Mouse (Mus musculus) myocyte (in vitro differentiated cells): ENCODE data around the gene Gbp5.

Experiments
- E2F4 ChIP-seq: IDR thresholded peaks from one replicate; pipeline ENCODE4 v1.6.1; 2011; ENCODE audit warnings: mild to moderate bottlenecking, control low read depth, moderate library complexity; ENCODE audit not compliant: insufficient read depth
- TCF12 ChIP-seq: IDR thresholded peaks from one replicate; pipeline ENCODE4 v1.6.1; 2011; ENCODE audit warnings: mild to moderate bottlenecking, control low read depth; ENCODE audit not compliant: poor library complexity, insufficient read depth, severe bottlenecking
- TCF3 ChIP-seq: IDR thresholded peaks from one replicate; pipeline ENCODE4 v1.6.1; 2011; ENCODE audit warnings: low read depth, control low read depth; ENCODE audit not compliant: insufficient read length

- no peak for TF ChIP-seq TCF12
- TF ChIP-seq TCF3 = no peak
- no peak for TF ChIP-seq E2F4
Measured at GRCm38 (mm10) chr3:142462764-142463751, 30.7 kb upstream of the Gbp5 start.
